Mouse (Mus musculus) ES-Bruce4 (cell line): ENCODE results near the gene Atxn1.

Experiments
- CTCF ChIP-seq: IDR thresholded peaks from one replicate; pipeline ENCODE4 v1.8.1; 2011; ENCODE audit warnings: low read depth, low read length
- POLR2A ChIP-seq: IDR thresholded peaks from one replicate; pipeline ENCODE4 v1.8.1; 2011; ENCODE audit warnings: low read length; ENCODE audit not compliant: insufficient read depth

DNA sequence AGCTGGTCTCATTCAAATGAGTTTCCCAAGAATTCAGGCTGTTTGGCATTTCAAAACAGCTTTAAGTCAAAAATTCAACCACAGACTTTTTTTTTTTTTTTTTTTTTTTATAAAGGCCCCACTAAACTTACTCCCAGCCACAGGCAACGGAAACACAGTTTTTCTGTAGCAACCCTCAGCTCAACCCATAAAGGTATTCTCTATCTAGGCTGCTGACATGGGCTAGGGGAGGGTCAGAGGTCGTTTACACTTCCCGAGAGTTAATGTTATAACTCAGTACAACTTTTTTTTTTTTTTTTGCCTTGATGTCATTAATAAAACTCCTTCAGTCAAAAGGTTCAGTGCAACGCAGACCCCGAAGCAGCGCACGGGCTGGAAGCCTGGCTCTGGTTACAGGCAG lies 93.3 kb downstream of the Atxn1 start:
- TF ChIP-seq CTCF, result no peak
- TF ChIP-seq POLR2A, result no peak
